Mouse (Mus musculus): Measurements from ENCODE around the gene Cmc2. TPM values are rescaled to one million over a fixed set of nuclear protein-coding genes. Genes with fewer than 3 reads are reported as not detected.

Cmc2 gene
- polyA plus RNA-seq (2015; fragmentation: Nextera tagmentation; extraction: Ambion mirVana), result 152 and 195 TPM in 2 replicates

DNA sequence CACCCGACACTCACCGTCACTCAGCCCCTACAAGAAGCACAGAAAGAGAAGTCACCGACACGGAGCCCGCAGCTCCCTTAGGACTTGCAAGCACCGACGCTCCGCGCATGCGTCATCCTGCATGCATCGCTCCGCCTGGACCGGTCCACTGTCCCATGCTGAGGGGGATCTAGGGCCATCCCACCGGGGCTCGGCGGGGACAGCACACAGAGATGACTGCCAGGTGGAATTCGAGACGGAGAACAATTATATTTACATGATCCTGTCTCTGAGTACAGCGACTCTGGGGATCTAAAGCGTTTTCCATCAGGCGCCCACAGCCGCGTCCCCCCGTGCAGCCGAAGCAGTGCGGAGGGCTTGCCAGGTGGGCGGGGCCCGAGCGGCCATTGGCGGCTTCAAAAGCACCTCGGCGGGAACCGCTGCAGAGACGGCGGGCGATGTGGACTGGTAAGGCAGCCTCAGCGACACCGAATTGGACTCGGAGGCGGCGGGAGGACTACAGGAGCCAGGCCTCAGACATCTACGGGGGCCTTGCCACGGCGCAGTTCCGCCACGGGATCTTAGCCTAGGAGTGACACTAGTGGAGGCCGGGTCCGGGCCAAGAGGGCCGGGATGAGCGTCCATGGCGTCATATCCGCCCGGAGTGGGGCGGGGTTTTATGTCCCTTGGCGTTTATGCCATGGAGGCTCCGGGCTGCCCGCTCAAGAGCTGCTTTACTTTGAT is at the start of gene Cmc2, which contains the start of gene Cenpn:
TSS of gene Cmc2 (minus strand) at position 119 of the 723 bp plus-strand sequence.
TSS of gene Cenpn (plus strand) at position 394 of the 723 bp plus-strand sequence.

DNA sequence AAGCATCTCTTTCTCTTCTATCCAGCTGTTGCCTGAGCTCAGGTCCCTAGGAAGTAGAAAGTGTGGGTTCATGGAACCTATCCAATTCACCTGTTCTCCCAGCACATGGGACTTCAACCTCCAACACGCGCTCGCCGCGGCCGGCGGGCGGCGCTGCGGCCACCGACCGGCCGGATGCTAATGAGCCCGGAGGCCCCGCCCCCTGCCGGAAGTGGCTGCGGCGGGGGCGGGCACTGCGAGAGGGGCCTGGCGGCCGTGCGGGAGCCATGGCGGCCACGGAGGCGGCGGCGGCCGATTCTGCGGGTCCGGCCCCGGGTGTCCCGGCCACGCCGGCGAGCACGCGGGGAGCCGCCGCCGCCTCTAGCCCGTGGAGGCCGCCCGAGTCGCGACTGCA is 21.9 kb upstream of the Cmc2 start, which contains the start of gene Atmin:
TSS of gene Atmin (plus strand) at position 233 of the 394 bp plus-strand sequence.

Other genes with a start within 250 kb of the Cmc2 start
- 4.0 and 7.0 TPM in 2 replicates for gene Cdyl2, start 188.5 kb downstream of the Cmc2 start, polyA plus RNA-seq (2015; fragmentation: Nextera tagmentation; extraction: Ambion mirVana)
- gene Cenpn, start 275 bp upstream of the Cmc2 start, polyA plus RNA-seq (2015; fragmentation: Nextera tagmentation; extraction: Ambion mirVana), result 8.5 and 14.0 TPM in 2 replicates
- gene Atmin, start 21.9 kb upstream of the Cmc2 start, polyA plus RNA-seq (2015; fragmentation: Nextera tagmentation; extraction: Ambion mirVana), result 5.9 and 8.7 TPM in 2 replicates
- gene 1700030J22Rik, start 57.5 kb upstream of the Cmc2 start, polyA plus RNA-seq (2015; fragmentation: Nextera tagmentation; extraction: Ambion mirVana), result 0.70 and 0.88 TPM in 2 replicates
- gene Gcsh, start 72.1 kb upstream of the Cmc2 start, polyA plus RNA-seq (2015; fragmentation: Nextera tagmentation; extraction: Ambion mirVana), result 89.1 and 125 TPM in 2 replicates
- 1.3 and 3.3 TPM in 2 replicates for gene Pkd1l2, start 161.0 kb upstream of the Cmc2 start, polyA plus RNA-seq (2015; fragmentation: Nextera tagmentation; extraction: Ambion mirVana)
- 0.19 and 0.32 TPM in 2 replicates for gene Bco1, start 174.4 kb upstream of the Cmc2 start, polyA plus RNA-seq (2015; fragmentation: Nextera tagmentation; extraction: Ambion mirVana)
- gene Gan, start 236.7 kb upstream of the Cmc2 start, polyA plus RNA-seq (2015; fragmentation: Nextera tagmentation; extraction: Ambion mirVana), result 1.4 and 1.8 TPM in 2 replicates